Mouse (Mus musculus): ENCODE data around the gene E030018B13Rik. TPM values are rescaled to one million over a fixed set of nuclear protein-coding genes. Genes with fewer than 3 reads are reported as not detected.

Gene E030018B13Rik
- polyA plus RNA-seq, 1 experiment from 2014 or later = not detected

DNA sequence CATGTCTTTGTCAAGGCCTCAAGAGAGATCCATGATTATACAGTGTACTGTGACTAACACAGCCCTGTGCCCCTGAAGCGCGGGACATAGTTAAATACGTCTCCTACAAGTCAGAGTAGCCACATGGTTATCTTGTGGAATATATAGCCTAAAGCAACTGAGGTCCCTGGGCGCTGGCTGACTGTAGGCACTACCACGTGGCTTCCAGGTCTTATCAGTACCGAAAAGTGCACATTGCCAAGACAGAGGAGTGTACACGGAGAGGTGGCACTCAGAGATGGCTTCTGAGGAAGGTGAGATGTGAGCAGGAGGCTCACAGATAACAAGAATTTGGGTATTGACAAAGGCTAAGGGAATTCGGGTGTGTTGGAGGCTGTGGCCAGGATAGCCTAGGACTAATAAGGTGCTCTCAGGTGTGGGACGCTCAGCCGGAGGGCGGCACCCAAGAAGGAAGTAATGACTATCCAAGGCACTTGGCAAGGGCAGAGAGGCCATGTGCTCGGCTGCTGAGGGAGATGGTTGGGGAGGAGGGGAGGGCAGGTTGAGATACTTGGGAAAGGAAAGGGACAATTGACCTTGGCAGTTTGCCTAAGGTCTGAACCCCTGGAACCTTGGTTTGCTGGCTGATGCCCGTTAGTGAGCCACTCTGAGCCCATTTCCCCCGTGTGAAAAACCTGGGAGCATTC is 39.6 kb downstream of the E030018B13Rik start:
- H3K9me3 ChIP-seq (ENCODE audit: control insufficient read depth, low read length) = no peaks in the 10 kb centered on the region
- H3K4me3 ChIP-seq (ENCODE audit: low read depth, low read length) = no peak overlapping the region
- ATAC-seq (replicated peaks; ENCODE audit: low FRiP score) (peak; percentile 1; the same call in 1 of the 2 replicates), DNase-seq (ENCODE audit: low spot score) (peak; percentile 54)
- no peak overlapping the region for H3K4me2 ChIP-seq (ENCODE audit: low read depth, low read length, severe bottlenecking)
- H3K27me3 ChIP-seq (ENCODE audit: control insufficient read depth, insufficient read depth, low read length) = no peaks in the 10 kb centered on the region
- 70% methylated on average over 14 of the region's 14 CpGs for WGBS
- H3K9ac ChIP-seq (ENCODE audit: low read length) = no peak overlapping the region; the same call in 1 of the 2 replicates
- peaks cover 34% of the 10 kb centered on the region for H3K4me1 ChIP-seq (replicated peaks; ENCODE audit: control insufficient read depth, insufficient read depth, low read length)
- no peaks in the 10 kb centered on the region for H3K36me3 ChIP-seq (ENCODE audit: control insufficient read depth, insufficient read depth, low read length)
- H3K27ac ChIP-seq (ENCODE audit: low read depth, low read length) = peak overlapping the region; percentile 99

DNA sequence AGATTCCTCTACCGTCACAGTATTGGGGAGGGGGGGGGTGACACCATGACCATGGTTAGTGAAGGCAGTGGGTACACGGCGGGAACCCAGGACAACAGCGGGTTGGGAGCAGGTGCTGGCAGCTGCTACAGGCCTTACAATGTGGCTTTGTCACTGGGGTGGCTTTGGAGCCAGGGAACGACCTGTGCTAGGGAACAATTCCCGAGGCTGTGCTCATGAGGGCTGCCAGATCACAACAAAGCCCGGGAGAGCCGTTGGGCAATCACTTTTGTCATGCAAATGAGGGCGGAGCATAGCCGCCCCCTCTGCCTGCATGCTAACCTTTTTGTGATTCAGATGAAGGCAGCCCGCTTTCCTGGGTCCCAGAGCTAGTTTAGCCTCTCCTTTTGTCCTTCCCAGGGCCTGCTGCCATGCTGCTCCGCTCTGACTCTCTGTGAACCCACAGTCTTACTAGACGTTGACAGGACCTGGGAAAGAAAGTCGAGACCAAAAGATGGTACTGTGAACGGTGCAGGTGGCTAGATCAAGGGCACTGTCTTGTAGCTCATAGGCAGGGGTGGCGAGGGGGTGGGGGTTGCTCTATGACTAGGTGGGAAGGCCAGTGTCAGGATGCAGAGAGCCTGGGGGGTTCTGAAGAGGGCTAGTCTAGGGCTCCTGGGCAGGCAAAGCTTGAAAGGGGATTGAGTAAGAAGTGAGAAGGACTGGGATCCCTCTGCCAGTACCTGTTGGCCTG is 40.5 kb downstream of the E030018B13Rik start:
- peak; percentile 89 for DNase-seq (ENCODE audit: low spot score)
- Histone ChIP-seq H3K36me3 (ENCODE audit: control insufficient read depth, insufficient read depth, low read length) (no peaks in the 10 kb centered on the region), H3K4me2 (ENCODE audit: low read depth, low read length, severe bottlenecking) (peak overlapping the region; percentile 40; the same call in 1 of the 2 replicates), H3K9ac (ENCODE audit: low read length) (peak overlapping the region; percentile 43), H3K4me3 (ENCODE audit: low read depth, low read length) (peak overlapping the region; percentile 0; the same call in 1 of the 2 replicates), H3K27ac (ENCODE audit: low read depth, low read length) (peak overlapping the region; percentile 99), H3K27me3 (ENCODE audit: control insufficient read depth, insufficient read depth, low read length) (no peaks in the 10 kb centered on the region), H3K9me3 (ENCODE audit: control insufficient read depth, low read length) (no peaks in the 10 kb centered on the region), H3K4me1 (replicated peaks; ENCODE audit: control insufficient read depth, insufficient read depth, low read length) (peaks cover 29% of the 10 kb centered on the region)
- WGBS = 5% methylated on average over 16 of the region's 16 CpGs
- ATAC-seq (replicated peaks; ENCODE audit: low FRiP score) = peak; percentile 95

- H3K9ac ChIP-seq (ENCODE audit: low read length) = peak overlapping the region; percentile 43
- no peaks in the 10 kb centered on the region for H3K9me3 ChIP-seq (ENCODE audit: control insufficient read depth, low read length)
- peak; percentile 9; the same call in 1 of the 2 replicates for ATAC-seq (replicated peaks; ENCODE audit: low FRiP score)
- peak overlapping the region; percentile 0; the same call in 1 of the 2 replicates for H3K4me3 ChIP-seq (ENCODE audit: low read depth, low read length)
- H3K27me3 ChIP-seq (ENCODE audit: control insufficient read depth, insufficient read depth, low read length) = no peaks in the 10 kb centered on the region
- peak; percentile 53 for DNase-seq (ENCODE audit: low spot score)
- peak overlapping the region; percentile 99 for H3K27ac ChIP-seq (ENCODE audit: low read depth, low read length)
- peak overlapping the region; percentile 40; the same call in 1 of the 2 replicates for H3K4me2 ChIP-seq (ENCODE audit: low read depth, low read length, severe bottlenecking)
- H3K36me3 ChIP-seq (ENCODE audit: control insufficient read depth, insufficient read depth, low read length) = no peaks in the 10 kb centered on the region
- peaks cover 24% of the 10 kb centered on the region for H3K4me1 ChIP-seq (replicated peaks; ENCODE audit: control insufficient read depth, insufficient read depth, low read length)
- 65% methylated on average over 12 of the region's 12 CpGs for WGBS
Observed at GRCm38 (mm10) chr7:63957872-63958640, 41.4 kb downstream of the E030018B13Rik start.

DNA sequence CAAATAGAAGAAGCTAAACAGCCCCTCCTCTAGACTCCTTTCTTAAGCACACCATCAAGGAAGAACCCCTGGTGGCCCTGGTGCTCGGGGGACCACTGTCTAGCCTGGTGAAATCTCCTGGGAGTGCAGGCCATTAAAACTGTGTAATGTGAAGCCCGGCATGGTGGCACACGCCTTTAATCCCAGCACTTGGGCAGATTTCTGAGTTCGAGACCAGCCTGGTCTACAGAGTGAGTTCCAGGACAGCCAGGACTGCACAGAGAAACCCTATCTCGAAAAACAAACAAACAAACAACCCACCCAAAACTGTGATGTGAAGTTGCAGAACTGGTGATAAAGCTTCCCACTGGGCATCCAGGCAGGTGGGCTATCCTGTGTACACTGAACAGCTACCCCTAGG is 47.0 kb downstream of the E030018B13Rik start:
- Histone ChIP-seq H3K27me3 (ENCODE audit: control insufficient read depth, insufficient read depth, low read length) (no peaks in the 10 kb centered on the region), H3K27ac (ENCODE audit: low read depth, low read length) (no peak overlapping the region), H3K4me3 (ENCODE audit: low read depth, low read length) (no peak overlapping the region), H3K9me3 (ENCODE audit: control insufficient read depth, low read length) (no peaks in the 10 kb centered on the region), H3K36me3 (ENCODE audit: control insufficient read depth, insufficient read depth, low read length) (no peaks in the 10 kb centered on the region), H3K9ac (ENCODE audit: low read length) (no peak overlapping the region), H3K4me2 (ENCODE audit: low read depth, low read length, severe bottlenecking) (no peak overlapping the region), H3K4me1 (replicated peaks; ENCODE audit: control insufficient read depth, insufficient read depth, low read length) (no peaks in the 10 kb centered on the region)
- whole genome bisulfite sequencing = 66% methylated on average over 5 of the region's 5 CpGs
- no peak for ATAC-seq (replicated peaks; ENCODE audit: low FRiP score)
- DNase-seq (ENCODE audit: low spot score) = peak; percentile 25

- no peaks in the 10 kb centered on the region for H3K9me3 ChIP-seq (ENCODE audit: control insufficient read depth, low read length)
- ATAC-seq (replicated peaks; ENCODE audit: low FRiP score) = no peak
- H3K36me3 ChIP-seq (ENCODE audit: control insufficient read depth, insufficient read depth, low read length) = no peaks in the 10 kb centered on the region
- no peak overlapping the region for H3K4me2 ChIP-seq (ENCODE audit: low read depth, low read length, severe bottlenecking)
- H3K27ac ChIP-seq (ENCODE audit: low read depth, low read length) = no peak overlapping the region
- no peaks in the 10 kb centered on the region for H3K4me1 ChIP-seq (replicated peaks; ENCODE audit: control insufficient read depth, insufficient read depth, low read length)
- DNase-seq (ENCODE audit: low spot score) = peak; percentile 44
- no peak overlapping the region for H3K9ac ChIP-seq (ENCODE audit: low read length)
- WGBS = 75% methylated on average over 6 of the region's 6 CpGs
- H3K27me3 ChIP-seq (ENCODE audit: control insufficient read depth, insufficient read depth, low read length) = no peaks in the 10 kb centered on the region
- H3K4me3 ChIP-seq (ENCODE audit: low read depth, low read length) = no peak overlapping the region
Observed at GRCm38 (mm10) chr7:63964121-63964520, 47.5 kb downstream of the E030018B13Rik start.

GRCm38 (mm10) chr7:63965135-63965534 is 48.5 kb downstream of the E030018B13Rik start:
- H3K27me3 ChIP-seq (ENCODE audit: control insufficient read depth, insufficient read depth, low read length) = no peaks in the 10 kb centered on the region
- no peaks in the 10 kb centered on the region for H3K4me1 ChIP-seq (replicated peaks; ENCODE audit: control insufficient read depth, insufficient read depth, low read length)
- H3K4me2 ChIP-seq (ENCODE audit: low read depth, low read length, severe bottlenecking) = no peak overlapping the region
- H3K36me3 ChIP-seq (ENCODE audit: control insufficient read depth, insufficient read depth, low read length) = no peaks in the 10 kb centered on the region
- H3K9ac ChIP-seq (ENCODE audit: low read length) = no peak overlapping the region
- no peak overlapping the region for H3K4me3 ChIP-seq (ENCODE audit: low read depth, low read length)
- no peaks in the 10 kb centered on the region for H3K9me3 ChIP-seq (ENCODE audit: control insufficient read depth, low read length)
- no peak overlapping the region for H3K27ac ChIP-seq (ENCODE audit: low read depth, low read length)
- DNase-seq (ENCODE audit: low spot score) (no peak), ATAC-seq (replicated peaks; ENCODE audit: low FRiP score) (peak; percentile 37; the same call in 1 of the 2 replicates)
- 66% methylated on average over 2 of the region's 2 CpGs for WGBS

- H3K4me2 ChIP-seq (ENCODE audit: low read depth, low read length, severe bottlenecking) = no peak overlapping the region
- no peak overlapping the region for H3K4me3 ChIP-seq (ENCODE audit: low read depth, low read length)
- H3K27me3 ChIP-seq (ENCODE audit: control insufficient read depth, insufficient read depth, low read length) = no peaks in the 10 kb centered on the region
- ATAC-seq (replicated peaks; ENCODE audit: low FRiP score) = no peak
- no peaks in the 10 kb centered on the region for H3K36me3 ChIP-seq (ENCODE audit: control insufficient read depth, insufficient read depth, low read length)
- H3K27ac ChIP-seq (ENCODE audit: low read depth, low read length) = no peak overlapping the region
- 81% methylated on average over 5 of the region's 5 CpGs for WGBS
- no peak for DNase-seq (ENCODE audit: low spot score)
- H3K9me3 ChIP-seq (ENCODE audit: control insufficient read depth, low read length) = no peaks in the 10 kb centered on the region
- H3K4me1 ChIP-seq (replicated peaks; ENCODE audit: control insufficient read depth, insufficient read depth, low read length) = no peaks in the 10 kb centered on the region; the same call in 1 of the 2 replicates
- no peak overlapping the region for H3K9ac ChIP-seq (ENCODE audit: low read length)
Observed at GRCm38 (mm10) chr7:63965635-63966418, 49.2 kb downstream of the E030018B13Rik start.

DNA sequence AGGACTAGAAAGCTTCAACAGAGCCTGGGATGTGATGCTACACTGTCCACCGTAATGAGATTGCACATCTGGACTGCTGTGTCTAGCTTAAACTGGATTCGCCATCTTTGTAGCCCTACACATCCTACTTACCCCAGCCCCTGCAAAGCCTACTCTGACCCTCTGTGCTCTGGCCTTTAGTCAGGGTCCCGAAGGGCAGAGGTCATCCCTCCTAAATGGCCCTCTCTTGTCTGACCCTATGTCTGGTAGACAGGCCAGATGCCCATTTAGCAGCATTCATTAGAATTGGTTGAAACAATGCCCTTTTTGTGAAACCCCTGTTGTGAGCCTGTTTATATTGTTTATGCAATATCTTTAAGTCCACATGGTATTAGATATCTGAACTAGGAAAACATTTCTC is 53.3 kb downstream of the E030018B13Rik start:
- H3K4me1 ChIP-seq (replicated peaks; ENCODE audit: control insufficient read depth, insufficient read depth, low read length) = no peaks in the 10 kb centered on the region; the same call in 1 of the 2 replicates
- no peak overlapping the region for H3K4me3 ChIP-seq (ENCODE audit: low read depth, low read length)
- 49% methylated on average over 3 of the region's 3 CpGs for WGBS
- no peak overlapping the region for H3K27ac ChIP-seq (ENCODE audit: low read depth, low read length)
- H3K36me3 ChIP-seq (ENCODE audit: control insufficient read depth, insufficient read depth, low read length) = no peaks in the 10 kb centered on the region
- no peaks in the 10 kb centered on the region for H3K27me3 ChIP-seq (ENCODE audit: control insufficient read depth, insufficient read depth, low read length)
- ATAC-seq (replicated peaks; ENCODE audit: low FRiP score) = no peak
- no peaks in the 10 kb centered on the region for H3K9me3 ChIP-seq (ENCODE audit: control insufficient read depth, low read length)
- no peak overlapping the region for H3K9ac ChIP-seq (ENCODE audit: low read length)
- H3K4me2 ChIP-seq (ENCODE audit: low read depth, low read length, severe bottlenecking) = no peak overlapping the region
- no peak for DNase-seq (ENCODE audit: low spot score)
